Mouse (Mus musculus) MEL (cell line): ENCODE data around the gene Kcng4. TPM values are rescaled to one million over a fixed set of nuclear protein-coding genes. Genes with fewer than 3 reads are reported as not detected.

Experiments used
- DNase-seq: peaks from one replicate; pipeline ENCODE4 v3.0.0; 2011; ENCODE audit warnings: low read depth, low spot score
- H3K27ac ChIP-seq: 2 replicates; pipeline ENCODE4 v1.5.1; 2012; ENCODE audit warnings: low read depth, mild to moderate bottlenecking, control low read depth, low read length, moderate library complexity; ENCODE audit not compliant: control insufficient read depth
- H3K27me3 ChIP-seq, 2 experiments: fragments of 150-350 bp in 1 of 2; sonication (generic) in 1 of 2; 2 replicates each; pipeline ENCODE4 v1.6.1; 2012; ENCODE audit warnings: low read length in 2 of 2, mild to moderate bottlenecking in 2 of 2, improper control_type of control experiment in 1 of 2, moderate library complexity in 1 of 2; ENCODE audit not compliant: insufficient read depth in 2 of 2, control insufficient read depth in 1 of 2
- H3K36me3 ChIP-seq, 2 experiments: 2 replicates each; pipeline ENCODE4 v1.6.1; 2012 to 2014; ENCODE audit warnings: low read length in 2 of 2, improper control_type of control experiment in 1 of 2, inconsistent platforms in 1 of 2, mild to moderate bottlenecking in 1 of 2; ENCODE audit not compliant: insufficient read depth in 2 of 2, control insufficient read depth in 1 of 2
- H3K4me1 ChIP-seq, 2 experiments: fragments of 150-350 bp in 1 of 2; sonication (generic) in 1 of 2; 2 replicates each; pipeline ENCODE4 v1.6.1; 2012; ENCODE audit warnings: low read length in 2 of 2, improper control_type of control experiment in 1 of 2, mild to moderate bottlenecking in 1 of 2; ENCODE audit not compliant: insufficient read depth in 2 of 2, control insufficient read depth in 1 of 2
- H3K4me3 ChIP-seq, 2 experiments: fragments of 150-350 bp in 1 of 2; sonication (generic) in 1 of 2; 2 replicates each; pipeline ENCODE4 v1.5.1; 2012; ENCODE audit warnings: low read depth in 2 of 2, low read length in 2 of 2, mild to moderate bottlenecking in 2 of 2, moderate library complexity in 2 of 2, control low read depth in 1 of 2, improper control_type of control experiment in 1 of 2; ENCODE audit not compliant: control insufficient read depth in 1 of 2, insufficient read depth in 1 of 2
- H3K79me2 ChIP-seq: 2 replicates; pipeline ENCODE4 v1.6.1; 2012; ENCODE audit warnings: mild to moderate bottlenecking, low read length, moderate library complexity; ENCODE audit not compliant: control insufficient read depth, poor library complexity, insufficient read depth
- H3K9ac ChIP-seq: 2 replicates; pipeline ENCODE4 v1.6.1; 2012; ENCODE audit warnings: low read depth, mild to moderate bottlenecking, control low read depth, low read length, moderate library complexity; ENCODE audit not compliant: control insufficient read depth, poor library complexity, severe bottlenecking
- H3K9me3 ChIP-seq: fragments of 150-350 bp; sonication (generic); replicated peaks from 2 replicates; pipeline ENCODE4 v1.6.1; 2012; ENCODE audit warnings: mild to moderate bottlenecking, low read length, improper control_type of control experiment, moderate library complexity; ENCODE audit not compliant: insufficient read depth
- CTCF ChIP-seq, 3 experiments: IDR thresholded peaks in 2 of 3; conservative IDR thresholded peaks in 1 of 3; 2 replicates each; pipeline ENCODE4 v1.5.1; 2011 to 2012; ENCODE audit warnings: low read length in 3 of 3, low read depth in 2 of 3, mild to moderate bottlenecking in 2 of 3, improper control_type of control experiment in 1 of 3, inconsistent platforms in 1 of 3, mixed read lengths in 1 of 3, moderate library complexity in 1 of 3; ENCODE audit not compliant: control insufficient read depth in 1 of 3, insufficient read depth in 1 of 3, poor library complexity in 1 of 3, severe bottlenecking in 1 of 3
- ETS1 ChIP-seq: IDR thresholded peaks from 2 replicates; pipeline ENCODE4 v1.6.1; 2012; ENCODE audit warnings: low read depth, mild to moderate bottlenecking, inconsistent platforms, low read length, improper control_type of control experiment, moderate library complexity
- MAFK ChIP-seq: IDR thresholded peaks from 2 replicates; pipeline ENCODE4 v1.6.1; 2011; ENCODE audit warnings: low read depth, mild to moderate bottlenecking, low read length, improper control_type of control experiment, borderline replicate concordance
- MAX ChIP-seq: IDR thresholded peaks from 2 replicates; pipeline ENCODE4 v1.6.1; 2011; ENCODE audit warnings: low read length, improper control_type of control experiment
- MAZ ChIP-seq: IDR thresholded peaks from 2 replicates; pipeline ENCODE4 v1.6.1; 2012; ENCODE audit warnings: low read depth, mild to moderate bottlenecking, inconsistent platforms, low read length, improper control_type of control experiment
- MYC ChIP-seq: IDR thresholded peaks from 2 replicates; pipeline ENCODE4 v1.6.1; 2011; ENCODE audit warnings: low read depth, mild to moderate bottlenecking, low read length, improper control_type of control experiment, moderate library complexity
- POLR2AphosphoS2 ChIP-seq: IDR thresholded peaks from 2 replicates; pipeline ENCODE4 v1.6.1; 2011; ENCODE audit warnings: low read length, improper control_type of control experiment
- TAL1 ChIP-seq: IDR thresholded peaks from 2 replicates; pipeline ENCODE4 v1.6.1; 2012; ENCODE audit warnings: mild to moderate bottlenecking, inconsistent platforms, low read length, moderate library complexity, mixed read lengths
- USF1 ChIP-seq: IDR thresholded peaks from 2 replicates; pipeline ENCODE4 v1.6.1; 2014; ENCODE audit warnings: low read depth, mild to moderate bottlenecking, inconsistent platforms, low read length, improper control_type of control experiment, moderate library complexity
- ZC3H11A ChIP-seq: IDR thresholded peaks from 2 replicates; pipeline ENCODE4 v1.6.1; 2012; ENCODE audit warnings: low read depth, mild to moderate bottlenecking, inconsistent platforms, low read length, improper control_type of control experiment
- ZKSCAN1 ChIP-seq: IDR thresholded peaks from 2 replicates; pipeline ENCODE4 v1.6.1; 2012; ENCODE audit warnings: low read depth, mild to moderate bottlenecking, inconsistent platforms, low read length, improper control_type of control experiment, moderate library complexity
- polyA plus RNA-seq, 2 experiments: library from polyadenylated mRNA; stranded (reverse) in 1 of 2; unstranded in 1 of 2; fragments of >175 nt in 1 of 2; fragments of >200 nt in 1 of 2; gene quantifications; 2 replicates each; pipeline versions ENCODE4 v1.2.1 to v1.2.4; 2012; ENCODE audit warnings: low replicate concordance in 2 of 2, low read depth in 1 of 2; ENCODE audit not compliant: insufficient read length in 2 of 2, insufficient read depth in 1 of 2, missing spikeins in 1 of 2
- total RNA-seq: library from RNA; depleted of rRNA; stranded (reverse); fragments of 300-350 nt; gene quantifications from 2 replicates; pipeline ENCODE4 v1.2.3, GENCODE M21; 2012

Gene Kcng4
- total and polyA plus RNA-seq, 3 experiments: not detected

DNA sequence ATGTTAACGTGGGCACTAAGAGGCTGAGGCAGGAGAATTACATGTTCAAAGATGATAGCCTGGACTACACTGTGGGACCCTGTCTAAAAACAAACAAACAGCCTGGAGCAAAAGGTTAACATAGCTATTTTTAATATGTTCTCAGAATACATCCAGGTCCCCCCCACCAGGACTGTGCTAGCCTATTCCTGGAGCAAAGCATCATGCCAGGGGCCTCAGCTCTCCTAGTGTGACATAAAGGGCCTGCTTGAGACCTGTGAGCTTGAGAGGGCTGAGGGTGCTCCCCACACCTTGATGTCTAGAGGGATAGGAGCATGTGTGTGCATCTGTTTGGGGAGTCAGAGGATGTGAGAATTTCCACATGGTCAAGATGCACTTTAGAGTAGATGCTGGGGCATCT is 11.7 kb downstream of the Kcng4 start:
- no peak overlapping the region for H3K27ac ChIP-seq
- no peaks in the 10 kb centered on the region for H3K36me3 ChIP-seq
- DNase-seq: no peak
- no peaks in the 10 kb centered on the region for H3K9me3 ChIP-seq
- no peaks in the 10 kb centered on the region for H3K79me2 ChIP-seq
- no peak overlapping the region for H3K9ac ChIP-seq
- H3K27me3 ChIP-seq: peaks cover 0 to 2% of the 10 kb centered on the region in 2 experiments; a peak in 2 of 4 replicates
- no peaks in the 10 kb centered on the region; a peak in 1 of 4 replicates for H3K4me1 ChIP-seq
- no peak overlapping the region for H3K4me3 ChIP-seq
- TF ChIP-seq ETS1 (no peak), MAFK (no peak)
- TF ChIP-seq, all 39 proteins: peak for 0

DNA sequence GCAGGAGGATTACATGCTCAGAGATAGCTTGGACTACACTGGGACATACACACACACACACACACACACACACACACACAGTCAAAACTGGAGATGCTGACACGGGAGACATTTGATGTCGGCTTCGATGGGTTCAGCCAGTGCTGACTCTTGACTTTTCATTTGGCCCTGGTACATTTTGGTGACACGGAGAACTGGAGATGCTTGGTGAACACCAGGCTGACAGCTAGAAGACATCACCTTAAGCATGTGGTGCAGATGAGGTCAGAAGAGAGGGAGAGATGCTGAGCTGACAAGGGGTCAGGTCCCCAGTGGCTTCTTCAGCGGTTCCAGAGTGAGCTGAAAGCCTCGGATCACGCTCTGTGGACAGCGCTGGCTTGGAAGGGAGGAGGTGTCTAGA is 12.4 kb downstream of the Kcng4 start:
- H3K79me2 ChIP-seq: no peaks in the 10 kb centered on the region
- H3K9ac ChIP-seq: no peak overlapping the region
- H3K4me3 ChIP-seq: no peak overlapping the region
- no peak for DNase-seq
- TF ChIP-seq MAFK: no peak
- TF ChIP-seq, all 39 proteins: peak for 0
- H3K36me3 ChIP-seq: no peaks in the 10 kb centered on the region
- no peaks in the 10 kb centered on the region; a peak in 1 of 4 replicates for H3K4me1 ChIP-seq
- no peaks in the 10 kb centered on the region for H3K9me3 ChIP-seq
- H3K27me3 ChIP-seq: peaks cover 0 to 2% of the 10 kb centered on the region in 2 experiments; a peak in 2 of 4 replicates
- no peak overlapping the region for H3K27ac ChIP-seq

- Histone ChIP-seq H3K36me3 (no peaks in the 10 kb centered on the region), H3K4me1 (no peaks in the 10 kb centered on the region; a peak in 1 of 4 replicates), H3K27me3 (peaks cover 0 to 2% of the 10 kb centered on the region in 2 experiments; a peak in 2 of 4 replicates), H3K9me3 (no peaks in the 10 kb centered on the region), H3K4me3 (no peak overlapping the region), H3K9ac (no peak overlapping the region)
- no peak for DNase-seq
- no peak for TF ChIP-seq POLR2AphosphoS2
- TF ChIP-seq USF1: no peak
- no peak for TF ChIP-seq CTCF (IDR thresholded peaks at IDR 0.05 in 2 of 3, conservative IDR thresholded peaks at IDR 0.05 in 1 of 3; ENCODE audit: control insufficient read depth in 1 of 3, insufficient read depth in 1 of 3, low read depth in 2 of 3, low read length in 3 of 3, poor library complexity in 1 of 3, severe bottlenecking in 1 of 3)
- TF ChIP-seq MAZ: no peak
- no peak for TF ChIP-seq ZKSCAN1
- no peak for TF ChIP-seq TAL1
- TF ChIP-seq MYC: no peak
- no peak for TF ChIP-seq MAX
- TF ChIP-seq ZC3H11A: no peak
- TF ChIP-seq, all 39 proteins: peak for 0
- H3K27ac ChIP-seq: no peak overlapping the region
- no peaks in the 10 kb centered on the region for H3K79me2 ChIP-seq
Observed at GRCm38 (mm10) chr8:119622555-119622954, 12.9 kb downstream of the Kcng4 start.
